Mouse (Mus musculus) ES-E14 (cell line): ENCODE data around the gene Mast4. TPM values are rescaled to one million over a fixed set of nuclear protein-coding genes. Genes with fewer than 3 reads are reported as not detected.

Source experiments
- DNase-seq: peaks from one replicate; pipeline ENCODE4 v3.0.0-alpha.2; 2013; ENCODE audit warnings: low read depth, low spot score
- H3K27ac ChIP-seq: 2 replicates; pipeline ENCODE4 v1.5.1; 2012; ENCODE audit warnings: low read depth, mild to moderate bottlenecking, low read length, moderate library complexity, mixed read lengths; ENCODE audit not compliant: poor library complexity, insufficient read depth, severe bottlenecking
- H3K36me3 ChIP-seq: 2 replicates; pipeline ENCODE4 v1.6.1; 2012; ENCODE audit warnings: mild to moderate bottlenecking, low read length, moderate library complexity, mixed read lengths; ENCODE audit not compliant: control insufficient read depth, poor library complexity, insufficient read depth, severe bottlenecking
- H3K4me1 ChIP-seq, 2 experiments: fragments of 150-350 bp in 1 of 2; sonication (generic) in 1 of 2; 2 replicates each; pipeline ENCODE4 v1.6.1; 2012; ENCODE audit warnings: low read length in 2 of 2, mild to moderate bottlenecking in 1 of 2, mixed read lengths in 1 of 2; ENCODE audit not compliant: control insufficient read depth in 2 of 2, insufficient read depth in 2 of 2, poor library complexity in 1 of 2
- H3K4me3 ChIP-seq, 2 experiments: fragments of 150-350 bp in 1 of 2; sonication (generic) in 1 of 2; 2 replicates each; pipeline ENCODE4 v1.5.1; 2012; ENCODE audit warnings: low read length in 2 of 2, low read depth in 1 of 2, mild to moderate bottlenecking in 1 of 2, mixed read lengths in 1 of 2; ENCODE audit not compliant: insufficient read depth in 1 of 2, poor library complexity in 1 of 2, severe bottlenecking in 1 of 2
- H3K9ac ChIP-seq: 2 replicates; pipeline ENCODE4 v1.6.1; 2012; ENCODE audit warnings: low read depth, mild to moderate bottlenecking, low read length, mixed read lengths; ENCODE audit not compliant: poor library complexity, insufficient read depth, severe bottlenecking
- H3K9me3 ChIP-seq: fragments of 150-350 bp; sonication (generic); 2 replicates; pipeline ENCODE4 v1.6.1; 2012; ENCODE audit warnings: low read depth, mild to moderate bottlenecking, low read length; ENCODE audit not compliant: control insufficient read depth, insufficient read depth
- CHD2 ChIP-seq: IDR thresholded peaks from 2 replicates; pipeline ENCODE4 v1.6.1; 2014; ENCODE audit warnings: mild to moderate bottlenecking, low read depth, low read length, inconsistent platforms
- HCFC1 ChIP-seq: IDR thresholded peaks from 2 replicates; pipeline ENCODE4 v1.6.1; 2012; ENCODE audit warnings: low read length, inconsistent platforms, borderline replicate concordance; ENCODE audit not compliant: insufficient read depth
- MAFK ChIP-seq: IDR thresholded peaks from 2 replicates; pipeline ENCODE4 v1.6.1; 2014; ENCODE audit warnings: mild to moderate bottlenecking, low read depth, low read length, inconsistent platforms; ENCODE audit not compliant: insufficient read depth
- ZC3H11A ChIP-seq: IDR thresholded peaks from 2 replicates; pipeline ENCODE4 v1.6.1; 2012; ENCODE audit warnings: low read depth, mild to moderate bottlenecking, inconsistent platforms, low read length, borderline replicate concordance
- ZNF384 ChIP-seq: IDR thresholded peaks from 2 replicates; pipeline ENCODE4 v1.6.1; 2012; ENCODE audit warnings: low read depth, low read length, inconsistent platforms
- in situ Hi-C, 2 experiments: fragments of 600-800 bp; cut with MboI; formaldehyde crosslinking; loops; one replicate each; pipeline ENCODE4 v1.15.1; 2025; ENCODE audit warnings: low sequenced_read_pairs in 2 of 2, inconsistent platforms in 1 of 2; ENCODE audit not compliant: unreplicated experiment in 2 of 2
- total RNA-seq: library from RNA; depleted of rRNA; stranded (reverse); fragments of 300-350 nt; gene quantifications from 2 replicates; pipeline ENCODE4 v1.2.3, GENCODE M21; 2012

Gene Mast4
- total RNA-seq, 1 experiment: 8.3 TPM

- Histone ChIP-seq H3K9me3 (no peaks in the 10 kb centered on the region), H3K4me1 (no peaks in the 10 kb centered on the region), H3K4me3 (no peak overlapping the region), H3K27ac (no peak overlapping the region), H3K36me3 (no peaks in the 10 kb centered on the region), H3K9ac (no peak overlapping the region)
- TF ChIP-seq CHD2: no peak
- no peak for TF ChIP-seq HCFC1
- TF ChIP-seq ZC3H11A: no peak
- no peak for TF ChIP-seq ZNF384
- TF ChIP-seq MAFK: no peak
- in situ Hi-C loops: loop anchor here in 1 of 2 experiments (10.0 kb wide), 1 partner anchor 445 kb away; no protein-coding TSS in a partner anchor
- DNase-seq: no peak
These were observed 214.6 kb downstream of the Mast4 start for GRCm38 (mm10) chr13:103119728-103120127.

GRCm38 (mm10) chr13:103115116-103115515 is 219.2 kb downstream of the Mast4 start:
- H3K27ac ChIP-seq: no peak overlapping the region
- TF ChIP-seq ZC3H11A (no peak), MAFK (no peak), HCFC1 (no peak), CHD2 (no peak), ZNF384 (no peak)
- in situ Hi-C loops: loop anchor here in 1 of 2 experiments (10.0 kb wide), 1 partner anchor 440 kb away; no protein-coding TSS in a partner anchor
- H3K4me1 ChIP-seq: no peaks in the 10 kb centered on the region
- DNase-seq: no peak
- H3K9me3 ChIP-seq: no peaks in the 10 kb centered on the region
- H3K9ac ChIP-seq: no peak overlapping the region
- no peak overlapping the region for H3K4me3 ChIP-seq
- H3K36me3 ChIP-seq: no peaks in the 10 kb centered on the region

GRCm38 (mm10) chr13:103114274-103114673 is 220.0 kb downstream of the Mast4 start:
- no peak for TF ChIP-seq ZC3H11A
- no peak for TF ChIP-seq CHD2
- TF ChIP-seq MAFK: no peak
- TF ChIP-seq ZNF384: no peak
- no peak for TF ChIP-seq HCFC1
- in situ Hi-C loops: loop anchor here in 1 of 2 experiments (10.0 kb wide), 1 partner anchor 439 kb away; no protein-coding TSS in a partner anchor
- Histone ChIP-seq H3K36me3 (no peaks in the 10 kb centered on the region), H3K9me3 (no peaks in the 10 kb centered on the region), H3K4me1 (no peaks in the 10 kb centered on the region), H3K27ac (no peak overlapping the region), H3K9ac (no peak overlapping the region), H3K4me3 (no peak overlapping the region)
- no peak for DNase-seq

GRCm38 (mm10) chr13:103109872-103110271 is 224.4 kb downstream of the Mast4 start:
- no peaks in the 10 kb centered on the region for H3K36me3 ChIP-seq
- no peak overlapping the region for H3K27ac ChIP-seq
- H3K4me3 ChIP-seq: no peak overlapping the region
- H3K9ac ChIP-seq: no peak overlapping the region
- no peaks in the 10 kb centered on the region for H3K9me3 ChIP-seq
- DNase-seq: peak; percentile 37
- no peaks in the 10 kb centered on the region for H3K4me1 ChIP-seq
- in situ Hi-C loops: loop anchor here in 1 of 2 experiments (10.0 kb wide), 1 partner anchor 435 kb away; no protein-coding TSS in a partner anchor
- TF ChIP-seq ZC3H11A (no peak; the same call in 1 of the 2 replicates), CHD2 (no peak)

GRCm38 (mm10) chr13:103107362-103107761 is 226.9 kb downstream of the Mast4 start:
- TF ChIP-seq HCFC1 (no peak), CHD2 (no peak), ZC3H11A (no peak), ZNF384 (no peak), MAFK (no peak)

More at GRCm38 (mm10) chr13:103107362-103107761, 226.9 kb downstream of the Mast4 start:
- no peaks in the 10 kb centered on the region for H3K4me1 ChIP-seq
- in situ Hi-C loops: no loop called here
- no peaks in the 10 kb centered on the region for H3K9me3 ChIP-seq
- H3K4me3 ChIP-seq: no peak overlapping the region
- no peak overlapping the region for H3K9ac ChIP-seq
- no peak overlapping the region for H3K27ac ChIP-seq
- no peak for DNase-seq
- no peaks in the 10 kb centered on the region for H3K36me3 ChIP-seq
